Mouse (Mus musculus) layer of hippocampus, adult 2 months (tissue): ENCODE measurements around the gene Ankrd13b. TPM values are rescaled to one million over a fixed set of nuclear protein-coding genes. Genes with fewer than 3 reads are reported as not detected.

Experiments used
- DNase-seq, 2 experiments: peaks; one replicate each; pipeline ENCODE4 v3.0.0; 2022; ENCODE audit warnings: low spot score in 2 of 2
- H3K27ac ChIP-seq: fragments of 200-600 bp; 2 replicates; pipeline ENCODE4 v1.8.1; 2022
- H3K4me3 ChIP-seq: fragments of 200-600 bp; 2 replicates; pipeline ENCODE4 v1.8.1; 2022; ENCODE audit warnings: mild to moderate bottlenecking
- CTCF ChIP-seq: fragments of 200-600 bp; conservative IDR thresholded peaks from 2 replicates; pipeline ENCODE4 v1.8.1; 2022; ENCODE audit warnings: antibody characterized with exemption, mild to moderate bottlenecking, moderate library complexity
- total RNA-seq, 2 experiments: library from RNA; stranded (reverse); gene quantifications; 2 replicates each; pipeline ENCODE4 v1.2.3; 2021

Ankrd13b gene
- total RNA-seq, 2 experiments from 2014 or later, result 80.1 to 81.7 TPM

DNA sequence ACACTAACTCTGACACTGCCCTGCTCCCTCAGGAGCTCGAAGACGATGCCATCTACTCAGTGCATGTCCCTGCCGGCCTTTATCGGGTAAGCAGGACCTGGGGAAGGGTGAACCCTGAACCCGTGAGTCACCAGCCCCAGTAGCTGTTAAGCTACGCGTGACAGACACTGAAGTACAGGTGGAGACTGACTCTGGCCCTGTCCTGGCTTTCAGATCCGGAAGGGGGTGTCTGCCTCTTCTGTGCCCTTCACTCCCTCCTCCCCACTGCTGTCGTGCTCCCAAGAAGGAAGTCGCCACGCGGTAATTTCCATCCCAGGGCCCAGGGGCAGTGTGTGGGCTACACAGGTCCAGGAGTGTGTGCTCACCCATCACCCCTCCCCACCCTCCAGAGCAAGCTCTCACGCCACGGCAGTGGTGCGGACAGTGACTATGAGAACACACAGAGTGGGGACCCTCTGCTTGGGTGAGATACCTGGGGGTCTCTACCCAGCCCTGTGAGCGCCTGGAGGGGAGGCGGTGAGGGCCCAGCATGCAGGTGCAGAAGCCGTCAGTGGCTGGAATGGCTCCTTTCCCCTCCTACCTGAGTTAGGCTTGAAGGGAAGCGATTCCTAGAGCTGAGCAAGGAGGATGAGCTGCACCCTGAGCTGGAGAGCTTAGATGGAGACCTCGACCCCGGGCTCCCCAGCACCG is 16.0 kb upstream of the Ankrd13b start:
- no peak for TF ChIP-seq CTCF
- no peak for DNase-seq
- Histone ChIP-seq H3K4me3 (no peak overlapping the region), H3K27ac (no peak overlapping the region)

DNA sequence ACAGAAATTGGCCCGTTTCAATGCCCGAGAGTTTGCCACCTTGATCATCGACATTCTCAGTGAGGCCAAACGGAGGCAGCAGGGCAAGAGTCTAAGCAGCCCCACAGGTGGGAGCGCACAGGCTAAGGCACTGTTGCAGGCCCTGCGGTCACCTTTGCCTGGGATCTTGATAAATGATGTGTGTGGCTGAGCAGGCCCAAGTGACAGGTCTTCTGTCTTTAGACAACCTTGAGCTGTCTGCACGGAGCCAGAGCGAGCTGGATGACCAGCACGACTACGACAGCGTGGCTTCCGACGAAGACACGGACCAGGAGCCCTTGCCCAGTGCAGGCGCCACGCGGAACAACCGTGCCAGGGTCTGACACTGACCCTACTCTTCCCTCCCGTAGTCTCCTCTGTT is 14.9 kb upstream of the Ankrd13b start:
- no peak for TF ChIP-seq CTCF
- Histone ChIP-seq H3K4me3 (no peak overlapping the region), H3K27ac (no peak overlapping the region)
- DNase-seq, result no peak

GRCm38 (mm10) chr11:77503511-77503910 is 14.0 kb upstream of the Ankrd13b start:
- TF ChIP-seq CTCF, result no peak
- H3K27ac ChIP-seq, result peak overlapping the region; percentile 74
- no peak for DNase-seq
- no peak overlapping the region for H3K4me3 ChIP-seq

DNA sequence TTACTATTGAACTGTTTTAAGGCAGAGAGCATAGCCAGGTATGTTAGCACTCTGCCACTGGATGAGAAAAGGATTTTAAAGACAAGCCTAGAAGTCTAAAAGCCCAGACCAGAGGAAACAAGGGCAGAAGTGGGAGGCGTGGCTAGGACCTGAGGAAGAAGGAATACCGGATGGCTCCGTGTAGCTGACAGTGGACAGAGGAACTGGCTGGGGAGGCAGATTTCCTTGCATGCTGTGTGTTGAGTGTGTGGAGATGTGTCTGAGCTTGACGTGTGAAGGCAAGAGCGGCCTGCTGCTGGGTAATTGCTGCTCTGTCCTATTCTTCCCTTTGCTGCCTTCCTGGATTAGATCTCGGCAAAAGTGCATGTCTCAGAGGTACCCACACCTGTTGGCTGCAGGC is 13.0 kb upstream of the Ankrd13b start:
- no peak for DNase-seq
- Histone ChIP-seq H3K27ac (peak overlapping the region; percentile 74), H3K4me3 (no peak overlapping the region)
- TF ChIP-seq CTCF, result no peak

GRCm38 (mm10) chr11:77501971-77502370 is 12.5 kb upstream of the Ankrd13b start:
- Histone ChIP-seq H3K4me3 (no peak overlapping the region), H3K27ac (0 out of 2 replicates have a peak overlapping the region, but pooled peaks have one; percentile 12)
- TF ChIP-seq CTCF, result no peak
- DNase-seq, result no peak

DNA sequence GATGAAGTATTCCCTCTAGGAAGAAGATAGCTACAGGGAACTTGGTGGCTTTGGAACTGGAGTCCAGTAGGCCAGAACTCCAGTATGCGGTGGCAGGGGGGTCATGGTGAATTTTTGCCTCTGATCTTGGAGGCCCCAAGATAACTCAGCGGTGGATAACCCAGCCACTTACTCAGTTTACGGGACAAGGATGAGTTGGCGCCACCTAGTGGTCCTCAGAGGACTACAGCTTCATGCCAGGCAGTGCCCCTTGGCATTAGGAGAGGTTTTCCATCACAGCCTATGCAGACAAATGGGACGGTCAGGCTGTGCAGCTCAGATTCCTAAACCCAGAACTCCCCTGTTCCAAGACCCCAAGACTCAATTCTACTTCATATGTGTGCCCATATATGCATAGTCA is 11.9 kb upstream of the Ankrd13b start:
- Histone ChIP-seq H3K4me3 (no peak overlapping the region; the same call in 1 of the 2 replicates), H3K27ac (peak overlapping the region; percentile 82)
- peak; percentile 82 to 85 for DNase-seq
- TF ChIP-seq CTCF, result peak; percentile 86

DNA sequence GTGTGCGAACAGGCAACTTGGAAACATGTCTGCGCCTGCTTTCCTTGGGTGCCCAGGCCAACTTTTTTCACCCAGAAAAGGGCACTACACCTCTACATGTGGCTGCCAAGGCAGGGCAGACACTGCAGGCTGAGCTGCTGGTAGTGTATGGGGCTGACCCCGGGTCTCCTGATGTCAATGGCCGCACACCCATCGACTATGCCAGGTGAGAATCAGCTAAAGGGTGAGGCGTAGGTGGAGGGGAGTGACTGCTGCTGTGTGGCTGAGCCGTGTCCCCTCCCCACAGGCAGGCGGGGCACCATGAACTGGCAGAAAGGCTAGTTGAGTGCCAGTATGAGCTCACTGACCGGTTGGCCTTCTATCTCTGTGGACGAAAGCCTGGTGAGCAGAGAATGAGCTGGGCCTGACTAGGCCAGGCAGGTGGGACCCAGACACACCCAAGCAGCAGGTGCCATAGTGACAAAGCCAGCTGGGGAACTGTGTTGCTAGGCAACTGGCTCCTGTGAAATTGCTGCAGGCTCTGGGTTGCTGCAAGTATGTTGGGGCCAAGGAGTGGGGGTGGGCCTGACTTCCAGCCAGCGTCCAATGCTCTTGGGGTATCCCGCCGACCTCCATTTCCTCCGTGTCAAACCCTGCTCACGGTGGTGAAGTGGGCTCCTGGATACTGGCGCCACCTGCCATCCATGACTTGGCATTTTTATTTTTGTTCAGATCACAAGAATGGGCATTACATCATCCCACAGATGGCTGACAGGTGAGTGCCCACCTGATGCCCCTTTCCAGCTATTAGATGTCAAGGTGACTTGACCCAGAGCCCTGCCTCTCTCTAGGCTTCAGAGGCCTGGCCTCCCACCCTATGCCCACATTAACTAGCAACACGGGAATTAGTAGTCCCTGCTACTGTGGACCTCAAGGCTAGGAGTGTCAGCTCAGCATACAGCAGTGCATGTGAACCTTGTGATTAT is 11.2 kb upstream of the Ankrd13b start:
- Histone ChIP-seq H3K27ac (peak overlapping the region; percentile 82), H3K4me3 (no peak overlapping the region; the same call in 1 of the 2 replicates)
- peak in 1 of 2 experiments; percentile 69 for DNase-seq
- no peak for TF ChIP-seq CTCF

- DNase-seq, result no peak
- no peak for TF ChIP-seq CTCF
- Histone ChIP-seq H3K27ac (peak overlapping the region; percentile 82), H3K4me3 (no peak overlapping the region)
Observed at GRCm38 (mm10) chr11:77499354-77499753, 9.9 kb upstream of the Ankrd13b start.

- TF ChIP-seq CTCF, result no peak
- no peak for DNase-seq
- Histone ChIP-seq H3K4me3 (no peak overlapping the region), H3K27ac (peak overlapping the region; percentile 82)
Observed at GRCm38 (mm10) chr11:77498261-77499139, 9.0 kb upstream of the Ankrd13b start.

DNA sequence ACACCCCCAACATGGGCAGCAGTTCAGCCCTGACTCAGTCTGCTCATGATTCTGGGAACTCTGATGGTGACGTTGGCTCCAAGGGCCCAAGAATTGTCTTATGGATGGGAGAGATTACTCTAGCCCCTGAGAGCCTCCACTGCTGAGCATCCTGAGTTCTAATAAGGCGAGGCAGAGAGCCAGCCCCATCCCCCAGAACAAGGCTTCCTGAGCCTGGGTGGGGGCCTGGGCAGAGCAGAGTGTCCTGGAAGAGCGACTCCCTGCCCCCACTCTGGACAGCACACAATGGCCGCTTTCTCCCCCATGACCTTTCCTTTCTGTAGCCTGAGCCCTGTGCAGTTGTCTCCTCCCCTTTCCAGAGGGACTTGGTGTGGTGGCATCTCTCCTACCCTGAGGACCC is 8.4 kb upstream of the Ankrd13b start:
- DNase-seq, result no peak
- no peak for TF ChIP-seq CTCF
- H3K27ac ChIP-seq, result peak overlapping the region; percentile 82

GRCm38 (mm10) chr11:77497341-77497756 is 7.9 kb upstream of the Ankrd13b start:
- peak; percentile 77 for TF ChIP-seq CTCF
- Histone ChIP-seq H3K27ac (peak overlapping the region; percentile 82), H3K4me3 (no peak overlapping the region; the same call in 1 of the 2 replicates)
- peak in 1 of 2 experiments; percentile 60 for DNase-seq

More for the DNA sequence above, 8.4 kb upstream of the Ankrd13b start:
- H3K4me3 ChIP-seq, result no peak overlapping the region

DNA sequence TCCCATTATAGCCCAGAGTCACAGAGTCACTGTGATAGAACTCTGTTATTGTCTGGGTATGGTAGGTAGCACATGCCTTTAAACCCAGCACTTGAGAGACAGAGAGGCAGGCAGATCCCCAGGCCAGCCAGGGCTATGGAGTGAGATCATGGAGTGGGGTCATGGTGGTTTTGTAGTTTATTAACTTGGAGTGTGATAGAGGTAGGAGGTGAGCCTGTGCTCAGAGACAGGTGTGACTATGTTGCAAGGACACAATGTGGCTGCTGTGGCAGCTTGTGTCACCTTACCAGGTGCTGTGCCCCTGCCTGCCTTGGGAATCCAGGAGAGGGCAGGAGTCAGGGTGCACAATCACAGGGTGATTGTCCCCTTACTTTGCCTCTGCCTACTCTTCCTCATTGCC is 6.0 kb upstream of the Ankrd13b start:
- Histone ChIP-seq H3K4me3 (no peak overlapping the region), H3K27ac (peak overlapping the region; percentile 91; the same call in 1 of the 2 replicates)
- no peak for TF ChIP-seq CTCF
- DNase-seq, result no peak

GRCm38 (mm10) chr11:77494782-77495181 is 5.3 kb upstream of the Ankrd13b start:
- DNase-seq, result no peak
- Histone ChIP-seq H3K4me3 (peak overlapping the region; percentile 88), H3K27ac (peak overlapping the region; percentile 91)
- TF ChIP-seq CTCF, result no peak
